Mouse (Mus musculus): Measurements from ENCODE around the gene Jarid2. TPM values are rescaled to one million over a fixed set of nuclear protein-coding genes. Genes with fewer than 3 reads are reported as not detected.

Jarid2 gene
- polyA plus RNA-seq, 1 experiment, result 3.1 TPM

GRCm38 (mm10) chr13:44705031-44705742 is 24.1 kb upstream of the Jarid2 start:
- no peaks in the 10 kb centered on the region for H3K27me3 ChIP-seq (ENCODE audit: control insufficient read depth, insufficient read depth, insufficient read length)
- H3K79me3 ChIP-seq (ENCODE audit: low read depth), result no peaks in the 10 kb centered on the region
- H3K36me3 ChIP-seq (ENCODE audit: control insufficient read depth, insufficient read depth), result no peaks in the 10 kb centered on the region
- H3K4me3 ChIP-seq (ENCODE audit: insufficient read depth, poor library complexity, severe bottlenecking), result no peak overlapping the region
- no peak overlapping the region for H3ac ChIP-seq (ENCODE audit: control insufficient read depth, insufficient read length, low read depth)
- H3K79me2 ChIP-seq (ENCODE audit: control insufficient read depth, insufficient read depth), result no peaks in the 10 kb centered on the region
- TF ChIP-seq USF1 (IDR thresholded peaks at IDR 0.05; ENCODE audit: low read depth) (no peak), MYOG (IDR thresholded peaks at IDR 0.05; ENCODE audit: control insufficient read depth, extremely low read depth, insufficient read length) (no peak), MAX (IDR thresholded peaks at IDR 0.05) (no peak), CEBPB (IDR thresholded peaks at IDR 0.05; ENCODE audit: low read depth) (no peak), CTCF (IDR thresholded peaks at IDR 0.05; ENCODE audit: control insufficient read depth, insufficient read depth, insufficient read length) (no peak), MYOD1 (IDR thresholded peaks at IDR 0.05; ENCODE audit: control insufficient read depth, insufficient read length, low read depth) (no peak), FOSL1 (IDR thresholded peaks at IDR 0.05; ENCODE audit: insufficient read depth, low read length, poor library complexity, severe bottlenecking) (no peak)

GRCm38 (mm10) chr13:44705743-44706044 is 23.6 kb upstream of the Jarid2 start:
- no peaks in the 10 kb centered on the region for H3K27me3 ChIP-seq (ENCODE audit: control insufficient read depth, insufficient read depth, insufficient read length)
- H3K4me3 ChIP-seq (ENCODE audit: insufficient read depth, poor library complexity, severe bottlenecking), result no peak overlapping the region
- TF ChIP-seq USF1 (IDR thresholded peaks at IDR 0.05; ENCODE audit: low read depth) (no peak), MYOD1 (IDR thresholded peaks at IDR 0.05; ENCODE audit: control insufficient read depth, insufficient read length, low read depth) (no peak), FOSL1 (IDR thresholded peaks at IDR 0.05; ENCODE audit: insufficient read depth, low read length, poor library complexity, severe bottlenecking) (no peak), CEBPB (IDR thresholded peaks at IDR 0.05; ENCODE audit: low read depth) (no peak), CTCF (IDR thresholded peaks at IDR 0.05; ENCODE audit: control insufficient read depth, insufficient read depth, insufficient read length) (no peak), MAX (IDR thresholded peaks at IDR 0.05) (no peak), MYOG (IDR thresholded peaks at IDR 0.05; ENCODE audit: control insufficient read depth, extremely low read depth, insufficient read length) (no peak)
- H3K79me2 ChIP-seq (ENCODE audit: control insufficient read depth, insufficient read depth), result no peaks in the 10 kb centered on the region
- no peak overlapping the region for H3ac ChIP-seq (ENCODE audit: control insufficient read depth, insufficient read length, low read depth)
- H3K79me3 ChIP-seq (ENCODE audit: low read depth), result no peaks in the 10 kb centered on the region
- no peaks in the 10 kb centered on the region for H3K36me3 ChIP-seq (ENCODE audit: control insufficient read depth, insufficient read depth)

- Histone ChIP-seq H3K36me3 (ENCODE audit: control insufficient read depth, insufficient read depth) (no peaks in the 10 kb centered on the region), H3K4me3 (ENCODE audit: insufficient read depth, poor library complexity, severe bottlenecking) (no peak overlapping the region), H3ac (ENCODE audit: control insufficient read depth, insufficient read length, low read depth) (no peak overlapping the region), H3K79me3 (ENCODE audit: low read depth) (no peaks in the 10 kb centered on the region), H3K79me2 (ENCODE audit: control insufficient read depth, insufficient read depth) (no peaks in the 10 kb centered on the region), H3K27me3 (ENCODE audit: control insufficient read depth, insufficient read depth, insufficient read length) (no peaks in the 10 kb centered on the region)
- TF ChIP-seq USF1 (IDR thresholded peaks at IDR 0.05; ENCODE audit: low read depth), result no peak
- no peak for TF ChIP-seq MAX (IDR thresholded peaks at IDR 0.05)
- TF ChIP-seq FOSL1 (IDR thresholded peaks at IDR 0.05; ENCODE audit: insufficient read depth, low read length, poor library complexity, severe bottlenecking), result no peak
- TF ChIP-seq MYOG (IDR thresholded peaks at IDR 0.05; ENCODE audit: control insufficient read depth, extremely low read depth, insufficient read length), result no peak
- no peak for TF ChIP-seq CEBPB (IDR thresholded peaks at IDR 0.05; ENCODE audit: low read depth)
- TF ChIP-seq CTCF (IDR thresholded peaks at IDR 0.05; ENCODE audit: control insufficient read depth, insufficient read depth, insufficient read length), result no peak
- TF ChIP-seq MYOD1 (IDR thresholded peaks at IDR 0.05; ENCODE audit: control insufficient read depth, insufficient read length, low read depth), result no peak
Measured at GRCm38 (mm10) chr13:44706206-44706915, 22.9 kb upstream of the Jarid2 start.

- H3K79me2 ChIP-seq (ENCODE audit: control insufficient read depth, insufficient read depth), result no peaks in the 10 kb centered on the region
- no peaks in the 10 kb centered on the region for H3K36me3 ChIP-seq (ENCODE audit: control insufficient read depth, insufficient read depth)
- no peak overlapping the region for H3ac ChIP-seq (ENCODE audit: control insufficient read depth, insufficient read length, low read depth)
- no peaks in the 10 kb centered on the region for H3K79me3 ChIP-seq (ENCODE audit: low read depth)
- no peak for TF ChIP-seq MAX (IDR thresholded peaks at IDR 0.05)
- TF ChIP-seq MYOD1 (IDR thresholded peaks at IDR 0.05; ENCODE audit: control insufficient read depth, insufficient read length, low read depth), result no peak
- TF ChIP-seq CEBPB (IDR thresholded peaks at IDR 0.05; ENCODE audit: low read depth), result no peak
- TF ChIP-seq CTCF (IDR thresholded peaks at IDR 0.05; ENCODE audit: control insufficient read depth, insufficient read depth, insufficient read length), result no peak
- TF ChIP-seq MYOG (IDR thresholded peaks at IDR 0.05; ENCODE audit: control insufficient read depth, extremely low read depth, insufficient read length), result no peak
- no peaks in the 10 kb centered on the region for H3K27me3 ChIP-seq (ENCODE audit: control insufficient read depth, insufficient read depth, insufficient read length)
- H3K4me3 ChIP-seq (ENCODE audit: insufficient read depth, poor library complexity, severe bottlenecking), result no peak overlapping the region
Measured at GRCm38 (mm10) chr13:44707176-44707575, 22.1 kb upstream of the Jarid2 start.

- Histone ChIP-seq H3K27me3 (ENCODE audit: control insufficient read depth, insufficient read depth, insufficient read length) (no peaks in the 10 kb centered on the region), H3K79me3 (ENCODE audit: low read depth) (no peaks in the 10 kb centered on the region), H3ac (ENCODE audit: control insufficient read depth, insufficient read length, low read depth) (no peak overlapping the region), H3K79me2 (ENCODE audit: control insufficient read depth, insufficient read depth) (no peaks in the 10 kb centered on the region), H3K4me3 (ENCODE audit: insufficient read depth, poor library complexity, severe bottlenecking) (no peak overlapping the region), H3K36me3 (ENCODE audit: control insufficient read depth, insufficient read depth) (no peaks in the 10 kb centered on the region)
- TF ChIP-seq MAX (IDR thresholded peaks at IDR 0.05), result no peak
- TF ChIP-seq FOSL1 (IDR thresholded peaks at IDR 0.05; ENCODE audit: insufficient read depth, low read length, poor library complexity, severe bottlenecking), result no peak
- TF ChIP-seq MYOD1 (IDR thresholded peaks at IDR 0.05; ENCODE audit: control insufficient read depth, insufficient read length, low read depth), result no peak
- no peak for TF ChIP-seq MYOG (IDR thresholded peaks at IDR 0.05; ENCODE audit: control insufficient read depth, extremely low read depth, insufficient read length)
- no peak for TF ChIP-seq CEBPB (IDR thresholded peaks at IDR 0.05; ENCODE audit: low read depth)
- TF ChIP-seq USF1 (IDR thresholded peaks at IDR 0.05; ENCODE audit: low read depth), result no peak
- TF ChIP-seq CTCF (IDR thresholded peaks at IDR 0.05; ENCODE audit: control insufficient read depth, insufficient read depth, insufficient read length), result no peak
Measured at GRCm38 (mm10) chr13:44708336-44709017, 20.8 kb upstream of the Jarid2 start.
